Mouse (Mus musculus): Measurements from ENCODE around the gene Mogs. TPM values are rescaled to one million over a fixed set of nuclear protein-coding genes. Genes with fewer than 3 reads are reported as not detected.
"Not testable (repeated sequence)": the region's sequence is repeated elsewhere in the genome, so short reads cannot be mapped to it uniquely, and the experiment has no call there.

The Mogs gene
- polyA plus RNA-seq, 1 experiment = 6.0 TPM

- no peak overlapping the region for H3K27ac ChIP-seq (replicated peaks; ENCODE audit: low read depth, low read length)
- 0 out of 2 replicates have a peak, but pooled peaks cover 5% of the 10 kb centered on the region for H3K4me1 ChIP-seq (ENCODE audit: control insufficient read depth, insufficient read depth, insufficient read length, low read length)
- H3K4me3 ChIP-seq (ENCODE audit: insufficient read depth, low read depth, low read length) = peak overlapping the region; percentile 50
Observed at GRCm38 (mm10) chr6:83142211-83142731, 27.0 kb downstream of the Mogs start.

GRCm38 (mm10) chr6:83142886-83143285 is 27.6 kb downstream of the Mogs start:
- Histone ChIP-seq H3K27ac (replicated peaks; ENCODE audit: low read depth, low read length) (no peak overlapping the region), H3K4me1 (ENCODE audit: control insufficient read depth, insufficient read depth, insufficient read length, low read length) (0 out of 2 replicates have a peak, but pooled peaks cover 3% of the 10 kb centered on the region), H3K4me3 (ENCODE audit: insufficient read depth, low read depth, low read length) (no peak overlapping the region)

- no peak overlapping the region for H3K4me3 ChIP-seq (ENCODE audit: insufficient read depth, low read depth, low read length)
- H3K4me1 ChIP-seq (ENCODE audit: control insufficient read depth, insufficient read depth, insufficient read length, low read length) = 0 out of 2 replicates have a peak, but pooled peaks cover 2% of the 10 kb centered on the region
- no peak overlapping the region for H3K27ac ChIP-seq (replicated peaks; ENCODE audit: low read depth, low read length)
Observed at GRCm38 (mm10) chr6:83145209-83145608, 29.9 kb downstream of the Mogs start.

GRCm38 (mm10) chr6:83145805-83146204 is 30.5 kb downstream of the Mogs start:
- Histone ChIP-seq H3K4me1 (ENCODE audit: control insufficient read depth, insufficient read depth, insufficient read length, low read length) (0 out of 2 replicates have a peak, but pooled peaks cover 2% of the 10 kb centered on the region), H3K4me3 (ENCODE audit: insufficient read depth, low read depth, low read length) (no peak overlapping the region), H3K27ac (replicated peaks; ENCODE audit: low read depth, low read length) (no peak overlapping the region)

GRCm38 (mm10) chr6:83147280-83147679 is 32.0 kb downstream of the Mogs start:
- 0 out of 2 replicates have a peak, but pooled peaks cover 2% of the 10 kb centered on the region for H3K4me1 ChIP-seq (ENCODE audit: control insufficient read depth, insufficient read depth, insufficient read length, low read length)
- H3K4me3 ChIP-seq (ENCODE audit: insufficient read depth, low read depth, low read length) = no peak overlapping the region
- H3K27ac ChIP-seq (replicated peaks; ENCODE audit: low read depth, low read length) = no peak overlapping the region

GRCm38 (mm10) chr6:83151721-83152120 is 36.4 kb downstream of the Mogs start:
- Histone ChIP-seq H3K4me3 (ENCODE audit: insufficient read depth, low read depth, low read length) (no peak overlapping the region), H3K27ac (replicated peaks; ENCODE audit: low read depth, low read length) (no peak overlapping the region), H3K4me1 (ENCODE audit: control insufficient read depth, insufficient read depth, insufficient read length, low read length) (no peaks in the 10 kb centered on the region)

GRCm38 (mm10) chr6:83153038-83153437 is 37.7 kb downstream of the Mogs start:
- no peak overlapping the region for H3K4me3 ChIP-seq (ENCODE audit: insufficient read depth, low read depth, low read length)
- H3K4me1 ChIP-seq (ENCODE audit: control insufficient read depth, insufficient read depth, insufficient read length, low read length) = no peaks in the 10 kb centered on the region
- no peak overlapping the region for H3K27ac ChIP-seq (replicated peaks; ENCODE audit: low read depth, low read length)

GRCm38 (mm10) chr6:83153485-83153884 is 38.2 kb downstream of the Mogs start:
- H3K4me3 ChIP-seq (ENCODE audit: insufficient read depth, low read depth, low read length) = no peak overlapping the region
- H3K4me1 ChIP-seq (ENCODE audit: control insufficient read depth, insufficient read depth, insufficient read length, low read length) = no peaks in the 10 kb centered on the region
- H3K27ac ChIP-seq (replicated peaks; ENCODE audit: low read depth, low read length) = no peak overlapping the region

- Histone ChIP-seq H3K4me1 (ENCODE audit: control insufficient read depth, insufficient read depth, insufficient read length, low read length) (no peaks in the 10 kb centered on the region), H3K4me3 (ENCODE audit: insufficient read depth, low read depth, low read length) (peak overlapping the region; percentile 83), H3K27ac (replicated peaks; ENCODE audit: low read depth, low read length) (no peak overlapping the region)
Observed at GRCm38 (mm10) chr6:83155552-83156238, 40.4 kb downstream of the Mogs start.

- H3K27ac ChIP-seq (replicated peaks; ENCODE audit: low read depth, low read length) = no peak within 1 kb of the TSS
- H3K4me1 ChIP-seq (ENCODE audit: control insufficient read depth, insufficient read depth, insufficient read length, low read length) = no peaks in the 10 kb centered on the region
- peak within 1 kb of the TSS; percentile 83 for H3K4me3 ChIP-seq (ENCODE audit: insufficient read depth, low read depth, low read length)
Observed at GRCm38 (mm10) chr6:83156259-83156684, 41.0 kb downstream of the Mogs start, which contains the start of the genes Wdr54 and 1700003E16Rik. Gene Wdr54 (minus strand): TSS chr6:83156397. Gene 1700003E16Rik (plus strand): TSS chr6:83156404.

GRCm38 (mm10) chr6:83159456-83159855 is 44.2 kb downstream of the Mogs start:
- not testable (repeated sequence) for H3K4me3 ChIP-seq (ENCODE audit: insufficient read depth, low read depth, low read length); H3K27ac ChIP-seq (replicated peaks; ENCODE audit: low read depth, low read length); H3K4me1 ChIP-seq (ENCODE audit: control insufficient read depth, insufficient read depth, insufficient read length, low read length)

GRCm38 (mm10) chr6:83161442-83161841 is 46.1 kb downstream of the Mogs start:
- H3K4me1 ChIP-seq (ENCODE audit: control insufficient read depth, insufficient read depth, insufficient read length, low read length) = peaks cover 3% of the 10 kb centered on the region; the same call in 1 of the 2 replicates
- H3K4me3 ChIP-seq (ENCODE audit: insufficient read depth, low read depth, low read length) = peak overlapping the region; percentile 61; the same call in 1 of the 2 replicates
- no peak overlapping the region for H3K27ac ChIP-seq (replicated peaks; ENCODE audit: low read depth, low read length)

- H3K27ac ChIP-seq (replicated peaks; ENCODE audit: low read depth, low read length) = no peak overlapping the region
- H3K4me1 ChIP-seq (ENCODE audit: control insufficient read depth, insufficient read depth, insufficient read length, low read length) = peaks cover 3% of the 10 kb centered on the region; the same call in 1 of the 2 replicates
- H3K4me3 ChIP-seq (ENCODE audit: insufficient read depth, low read depth, low read length) = peak overlapping the region; percentile 61
Observed at GRCm38 (mm10) chr6:83161921-83162641, 46.8 kb downstream of the Mogs start.

GRCm38 (mm10) chr6:83162701-83163100 is 47.4 kb downstream of the Mogs start:
- Histone ChIP-seq H3K4me3 (ENCODE audit: insufficient read depth, low read depth, low read length) (peak overlapping the region; percentile 61), H3K4me1 (ENCODE audit: control insufficient read depth, insufficient read depth, insufficient read length, low read length) (peaks cover 3% of the 10 kb centered on the region; the same call in 1 of the 2 replicates), H3K27ac (replicated peaks; ENCODE audit: low read depth, low read length) (no peak overlapping the region)

- peak overlapping the region; percentile 59 for H3K4me3 ChIP-seq (ENCODE audit: insufficient read depth, low read depth, low read length)
- peak overlapping the region; percentile 66; the same call in 1 of the 2 replicates for H3K27ac ChIP-seq (replicated peaks; ENCODE audit: low read depth, low read length)
- peaks cover 11% of the 10 kb centered on the region for H3K4me1 ChIP-seq (ENCODE audit: control insufficient read depth, insufficient read depth, insufficient read length, low read length)
Observed at GRCm38 (mm10) chr6:83165026-83165606, 49.8 kb downstream of the Mogs start.

All from brown adipose tissue, adult 24 weeks (tissue).